Mouse (Mus musculus): ENCODE measurements at regions not wholly inside any gene's neighbourhood (a gene's known extent, or its start where the extent isn't known, plus 50 kb on each side); places are given as distances from the start of the nearest gene placed in this dataset.

- no peaks in the 10 kb centered on the region for H3K36me3 ChIP-seq
- H3K4me1 ChIP-seq (replicated peaks), result no peaks in the 10 kb centered on the region
- DNase-seq, result no peak
- H3K27me3 ChIP-seq, result no peaks in the 10 kb centered on the region
- no peak overlapping the region for H3K9ac ChIP-seq
- WGBS (ENCODE audit: insufficient replicate concordance), result 53% methylated on average over 1 of the region's 1 CpGs
- no peaks in the 10 kb centered on the region for H3K9me3 ChIP-seq (replicated peaks)
- H3K4me2 ChIP-seq, result no peak overlapping the region
- H3K27ac ChIP-seq, result no peak overlapping the region
- ATAC-seq (ENCODE audit: low read depth), result no peak
- no peak overlapping the region for H3K4me3 ChIP-seq (replicated peaks)
Observed at GRCm38 (mm10) chr17:75714059-75714458, 162.3 kb upstream of the Fam98a start.

- Histone ChIP-seq H3K27me3 (no peaks in the 10 kb centered on the region), H3K4me2 (no peak overlapping the region), H3K4me3 (replicated peaks) (no peak overlapping the region), H3K9ac (no peak overlapping the region), H3K4me1 (replicated peaks) (no peaks in the 10 kb centered on the region), H3K36me3 (no peaks in the 10 kb centered on the region), H3K27ac (no peak overlapping the region), H3K9me3 (replicated peaks) (no peaks in the 10 kb centered on the region)
- 69% methylated on average over 4 of the region's 4 CpGs for WGBS (ENCODE audit: insufficient replicate concordance)
- no peak for DNase-seq
- ATAC-seq (ENCODE audit: low read depth), result no peak
Observed at GRCm38 (mm10) chr17:75707687-75708086, 155.9 kb upstream of the Fam98a start.

GRCm38 (mm10) chr17:75705357-75705756 is 153.6 kb upstream of the Fam98a start:
- DNase-seq (no peak), ATAC-seq (ENCODE audit: low read depth) (no peak)
- no peaks in the 10 kb centered on the region for H3K36me3 ChIP-seq
- no peak overlapping the region for H3K4me3 ChIP-seq (replicated peaks)
- no peak overlapping the region for H3K4me2 ChIP-seq
- no peak overlapping the region for H3K27ac ChIP-seq
- no peaks in the 10 kb centered on the region for H3K9me3 ChIP-seq (replicated peaks)
- WGBS (ENCODE audit: insufficient replicate concordance), result 46% methylated on average over 2 of the region's 2 CpGs
- H3K27me3 ChIP-seq, result no peaks in the 10 kb centered on the region
- no peak overlapping the region for H3K9ac ChIP-seq
- H3K4me1 ChIP-seq (replicated peaks), result no peaks in the 10 kb centered on the region

GRCm38 (mm10) chr17:75703865-75704264 is 152.1 kb upstream of the Fam98a start:
- no peaks in the 10 kb centered on the region for H3K27me3 ChIP-seq
- H3K36me3 ChIP-seq, result no peaks in the 10 kb centered on the region
- H3K4me3 ChIP-seq (replicated peaks), result no peak overlapping the region
- H3K4me1 ChIP-seq (replicated peaks), result no peaks in the 10 kb centered on the region
- ATAC-seq (ENCODE audit: low read depth) (no peak), DNase-seq (no peak)
- no peak overlapping the region for H3K27ac ChIP-seq
- 57% methylated on average over 8 of the region's 8 CpGs for WGBS (ENCODE audit: insufficient replicate concordance)
- H3K4me2 ChIP-seq, result no peak overlapping the region
- H3K9me3 ChIP-seq (replicated peaks), result no peaks in the 10 kb centered on the region
- H3K9ac ChIP-seq, result no peak overlapping the region

- H3K27ac ChIP-seq, result no peak overlapping the region
- H3K9ac ChIP-seq, result no peak overlapping the region
- H3K4me1 ChIP-seq (replicated peaks), result no peaks in the 10 kb centered on the region
- H3K27me3 ChIP-seq, result no peaks in the 10 kb centered on the region
- DNase-seq, result no peak
- no peak for ATAC-seq (ENCODE audit: low read depth)
- H3K4me3 ChIP-seq (replicated peaks), result no peak overlapping the region
- no peaks in the 10 kb centered on the region for H3K36me3 ChIP-seq
- 61% methylated on average over 3 of the region's 3 CpGs for WGBS (ENCODE audit: insufficient replicate concordance)
- no peak overlapping the region for H3K4me2 ChIP-seq
- H3K9me3 ChIP-seq (replicated peaks), result no peaks in the 10 kb centered on the region
Observed at GRCm38 (mm10) chr17:75696729-75697103, 145.0 kb upstream of the Fam98a start.

- H3K9me3 ChIP-seq (replicated peaks), result no peaks in the 10 kb centered on the region
- no peaks in the 10 kb centered on the region for H3K36me3 ChIP-seq
- no peak overlapping the region for H3K9ac ChIP-seq
- ATAC-seq (ENCODE audit: low read depth), result no peak
- 50% methylated on average over 5 of the region's 5 CpGs for WGBS (ENCODE audit: insufficient replicate concordance)
- DNase-seq, result no peak
- no peak overlapping the region for H3K4me3 ChIP-seq (replicated peaks)
- H3K4me2 ChIP-seq, result no peak overlapping the region
- H3K27me3 ChIP-seq, result no peaks in the 10 kb centered on the region
- no peaks in the 10 kb centered on the region for H3K4me1 ChIP-seq (replicated peaks)
- no peak overlapping the region for H3K27ac ChIP-seq
Observed at GRCm38 (mm10) chr17:75696103-75696728, 144.5 kb upstream of the Fam98a start.

- ATAC-seq (ENCODE audit: low read depth), result no peak
- Histone ChIP-seq H3K4me1 (replicated peaks) (no peaks in the 10 kb centered on the region), H3K27me3 (no peaks in the 10 kb centered on the region), H3K4me3 (replicated peaks) (no peak overlapping the region), H3K36me3 (no peaks in the 10 kb centered on the region), H3K27ac (no peak overlapping the region), H3K9me3 (replicated peaks) (no peaks in the 10 kb centered on the region), H3K9ac (no peak overlapping the region), H3K4me2 (no peak overlapping the region)
- DNase-seq, result no peak
Observed at GRCm38 (mm10) chr17:75685927-75686326, 134.2 kb upstream of the Fam98a start.

GRCm38 (mm10) chr17:75646982-75647381 is 95.2 kb upstream of the Fam98a start:
- H3K4me3 ChIP-seq (replicated peaks), result no peak overlapping the region
- no peak for ATAC-seq (ENCODE audit: low read depth)
- WGBS (ENCODE audit: insufficient replicate concordance), result 73% methylated on average over 11 of the region's 11 CpGs
- no peak overlapping the region for H3K27ac ChIP-seq
- H3K4me2 ChIP-seq, result no peak overlapping the region
- H3K36me3 ChIP-seq, result no peaks in the 10 kb centered on the region
- H3K4me1 ChIP-seq (replicated peaks), result no peaks in the 10 kb centered on the region
- no peak overlapping the region for H3K9ac ChIP-seq
- DNase-seq, result no peak
- H3K27me3 ChIP-seq, result no peaks in the 10 kb centered on the region
- no peaks in the 10 kb centered on the region for H3K9me3 ChIP-seq (replicated peaks)

GRCm38 (mm10) chr17:75644698-75645097 is 93.0 kb upstream of the Fam98a start:
- Histone ChIP-seq H3K27ac (no peak overlapping the region), H3K9ac (no peak overlapping the region), H3K27me3 (no peaks in the 10 kb centered on the region), H3K9me3 (replicated peaks) (no peaks in the 10 kb centered on the region), H3K4me1 (replicated peaks) (no peaks in the 10 kb centered on the region), H3K4me2 (no peak overlapping the region), H3K36me3 (no peaks in the 10 kb centered on the region), H3K4me3 (replicated peaks) (no peak overlapping the region)
- 72% methylated on average over 5 of the region's 5 CpGs for WGBS (ENCODE audit: insufficient replicate concordance)
- DNase-seq (no peak), ATAC-seq (ENCODE audit: low read depth) (no peak)

- Histone ChIP-seq H3K27ac (no peak overlapping the region), H3K9ac (no peak overlapping the region), H3K4me2 (no peak overlapping the region), H3K36me3 (no peaks in the 10 kb centered on the region), H3K4me1 (replicated peaks) (no peaks in the 10 kb centered on the region), H3K27me3 (no peaks in the 10 kb centered on the region), H3K9me3 (replicated peaks) (no peaks in the 10 kb centered on the region), H3K4me3 (replicated peaks) (no peak overlapping the region)
- ATAC-seq (ENCODE audit: low read depth) (no peak), DNase-seq (no peak)
- WGBS (ENCODE audit: insufficient replicate concordance), result 51% methylated on average over 3 of the region's 3 CpGs
Observed at GRCm38 (mm10) chr17:75642311-75642710, 90.6 kb upstream of the Fam98a start.

- Histone ChIP-seq H3K4me2 (no peak overlapping the region), H3K36me3 (no peaks in the 10 kb centered on the region), H3K9me3 (replicated peaks) (no peaks in the 10 kb centered on the region), H3K27me3 (no peaks in the 10 kb centered on the region), H3K27ac (no peak overlapping the region), H3K9ac (no peak overlapping the region), H3K4me3 (replicated peaks) (no peak overlapping the region), H3K4me1 (replicated peaks) (no peaks in the 10 kb centered on the region)
- no peak for ATAC-seq (ENCODE audit: low read depth)
- no peak for DNase-seq
- 49% methylated on average over 6 of the region's 6 CpGs for WGBS (ENCODE audit: insufficient replicate concordance)
Observed at GRCm38 (mm10) chr17:75641010-75641498, 89.3 kb upstream of the Fam98a start.

GRCm38 (mm10) chr17:75640575-75640974 is 88.8 kb upstream of the Fam98a start:
- 66% methylated on average over 5 of the region's 5 CpGs for WGBS (ENCODE audit: insufficient replicate concordance)
- no peaks in the 10 kb centered on the region for H3K27me3 ChIP-seq
- no peak overlapping the region for H3K4me2 ChIP-seq
- H3K27ac ChIP-seq, result no peak overlapping the region
- H3K9me3 ChIP-seq (replicated peaks), result no peaks in the 10 kb centered on the region
- no peak overlapping the region for H3K9ac ChIP-seq
- no peaks in the 10 kb centered on the region for H3K36me3 ChIP-seq
- H3K4me1 ChIP-seq (replicated peaks), result no peaks in the 10 kb centered on the region
- ATAC-seq (ENCODE audit: low read depth) (no peak), DNase-seq (no peak)
- no peak overlapping the region for H3K4me3 ChIP-seq (replicated peaks)
